Mouse (Mus musculus) kidney, postnatal 0 days (tissue): ENCODE results near the gene Cacna1c. TPM values are rescaled to one million over a fixed set of nuclear protein-coding genes. Genes with fewer than 3 reads are reported as not detected.

Experiments used
- ATAC-seq: fragments of 200-750 bp; cut with Nextera tagmentation; replicated peaks from 2 replicates; pipeline ENCODE4 v1.8.0; 2017; ENCODE audit warnings: low read depth, moderate number of reproducible peaks, moderate TSS enrichment, moderate library complexity; ENCODE audit not compliant: low FRiP score
- DNase-seq: peaks from one replicate; pipeline ENCODE4 v3.0.0-alpha.2; 2016; ENCODE audit warnings: low spot score
- H3K27ac ChIP-seq: fragments of 300-500 bp; sonication (generic); 2 replicates; pipeline ENCODE4 v1.5.1; 2014; ENCODE audit warnings: mild to moderate bottlenecking
- H3K27me3 ChIP-seq: fragments of 300-500 bp; sonication (generic); 2 replicates; pipeline ENCODE4 v1.6.1; 2014; ENCODE audit warnings: low read length, mixed read lengths; ENCODE audit not compliant: insufficient read depth
- H3K36me3 ChIP-seq: fragments of 300-500 bp; sonication (generic); 2 replicates; pipeline ENCODE4 v1.6.1; 2014; ENCODE audit warnings: low read length, mixed read lengths; ENCODE audit not compliant: insufficient read depth
- H3K4me1 ChIP-seq: fragments of 300-500 bp; sonication (generic); replicated peaks from 2 replicates; pipeline ENCODE4 v1.6.1; 2014; ENCODE audit warnings: antibody characterized with exemption, low read length, mixed read lengths; ENCODE audit not compliant: insufficient read depth
- H3K4me2 ChIP-seq: fragments of 300-500 bp; sonication (generic); 2 replicates; pipeline ENCODE4 v1.6.1; 2014; ENCODE audit warnings: mild to moderate bottlenecking, low read length, moderate library complexity, mixed read lengths
- H3K4me3 ChIP-seq: fragments of 300-500 bp; sonication (generic); replicated peaks from 2 replicates; pipeline ENCODE4 v1.5.1; 2014; ENCODE audit warnings: low read depth, low read length
- H3K9ac ChIP-seq: fragments of 300-500 bp; sonication (generic); 2 replicates; pipeline ENCODE4 v1.6.1; 2014; ENCODE audit warnings: low read depth, low read length
- H3K9me3 ChIP-seq: fragments of 300-500 bp; sonication (generic); replicated peaks from 2 replicates; pipeline ENCODE4 v1.6.1; 2016; ENCODE audit warnings: low read length, inconsistent platforms, mixed read lengths
- CTCF ChIP-seq: IDR thresholded peaks from 2 replicates; pipeline ENCODE4 v1.5.1; 2016; ENCODE audit warnings: antibody characterized with exemption, low read depth, mild to moderate bottlenecking, moderate library complexity
- WGBS: fragments of 180-500 bp; shearing (Covaris S2); extraction: QIAGEN DNeasy Blood & Tissue Kit; methylation state at CpG from one replicate; pipeline ENCODE4 v1.1.7; 2014; 5-methylcytosine and 5-hydroxymethylcytosine counted together
- polyA plus RNA-seq: library from polyadenylated mRNA; unstranded; fragments of >200 nt; fragmentation: Nextera tagmentation; extraction: Ambion mirVana; gene quantifications from 2 replicates; pipeline ENCODE4 v1.2.1, GENCODE M21; 2015

The Cacna1c gene
- polyA plus RNA-seq, 1 experiment from 2014 or later = 1.3 TPM

DNA sequence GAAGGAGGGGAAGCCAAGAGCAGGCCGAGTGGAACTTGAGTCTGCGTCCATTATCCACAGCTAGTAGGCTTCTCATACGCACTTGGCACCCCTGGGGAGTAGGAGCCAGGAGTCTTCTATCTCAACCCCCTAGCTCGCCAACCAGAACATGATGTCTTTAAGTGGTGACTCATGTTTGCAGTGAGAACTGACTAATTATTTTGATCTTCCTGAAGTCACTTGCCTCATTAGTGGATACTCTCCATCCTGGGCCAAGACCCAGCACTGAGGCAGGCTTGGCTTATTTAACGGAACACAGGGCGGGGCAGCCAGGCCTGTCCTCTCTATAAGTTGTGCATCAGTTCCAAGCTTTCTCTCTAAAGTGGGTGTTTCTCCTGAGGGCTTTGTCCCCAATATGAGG lies 177.3 kb downstream of the Cacna1c start:
- WGBS = 92% methylated on average over 6 of the region's 6 CpGs

DNA sequence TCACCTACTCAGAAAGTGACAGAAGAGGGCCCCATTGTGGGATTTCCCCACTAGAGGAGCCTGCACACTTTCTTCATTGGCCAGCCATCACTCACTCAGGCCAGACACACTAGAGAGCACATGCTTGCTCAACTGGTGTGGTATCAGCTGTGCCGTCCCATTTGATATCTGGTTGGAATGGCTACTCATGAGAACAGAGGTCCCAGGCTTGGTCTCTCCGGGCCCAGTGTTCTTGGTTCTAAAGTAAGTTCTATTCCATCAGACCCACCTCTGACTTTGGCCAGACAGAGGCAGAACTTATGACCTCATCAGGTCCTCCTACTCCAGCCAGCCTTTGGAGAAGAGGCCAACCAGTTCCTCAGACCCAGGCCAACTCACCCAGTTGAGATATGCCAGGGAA lies 178.0 kb downstream of the Cacna1c start:
- Histone ChIP-seq H3K4me3 (no peak overlapping the region), H3K4me1 (no peaks in the 10 kb centered on the region), H3K27ac (no peak overlapping the region), H3K27me3 (no peaks in the 10 kb centered on the region), H3K36me3 (no peaks in the 10 kb centered on the region), H3K9me3 (no peaks in the 10 kb centered on the region), H3K9ac (no peak overlapping the region), H3K4me2 (no peak overlapping the region)
- WGBS = 87% methylated on average over 2 of the region's 2 CpGs
- DNase-seq = no peak
- TF ChIP-seq CTCF = no peak
- ATAC-seq = no peak

More for the DNA sequence above, 177.3 kb downstream of the Cacna1c start:
- ATAC-seq (no peak), DNase-seq (no peak)
- H3K9ac ChIP-seq = no peak overlapping the region
- no peaks in the 10 kb centered on the region for H3K36me3 ChIP-seq
- no peak overlapping the region for H3K4me2 ChIP-seq
- no peak for TF ChIP-seq CTCF
- H3K4me3 ChIP-seq = no peak overlapping the region
- no peaks in the 10 kb centered on the region for H3K9me3 ChIP-seq
- H3K4me1 ChIP-seq = no peaks in the 10 kb centered on the region
- no peak overlapping the region for H3K27ac ChIP-seq
- no peaks in the 10 kb centered on the region for H3K27me3 ChIP-seq

DNA sequence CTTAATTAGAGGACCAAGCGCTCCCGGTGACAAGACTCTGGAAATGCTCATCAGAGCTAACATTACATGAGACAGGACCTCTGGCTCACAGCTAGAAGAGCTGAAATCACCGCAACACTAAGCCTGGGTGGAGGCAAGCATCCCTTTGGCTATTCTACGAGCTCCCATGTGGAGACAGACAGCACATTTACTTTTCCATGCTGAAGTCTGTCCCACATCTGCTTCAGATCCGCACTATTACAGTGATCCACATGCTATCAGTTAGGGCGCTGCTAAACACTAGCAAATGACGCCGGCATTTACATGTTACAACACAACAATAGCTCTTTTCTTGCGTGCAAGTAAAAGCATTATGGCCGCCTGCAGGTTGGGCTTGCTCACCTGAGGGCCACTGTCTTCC lies 178.7 kb downstream of the Cacna1c start:
- DNase-seq = no peak
- no peak for TF ChIP-seq CTCF
- no peak overlapping the region for H3K4me2 ChIP-seq
- H3K4me3 ChIP-seq = no peak overlapping the region
- no peak for ATAC-seq
- no peak overlapping the region for H3K27ac ChIP-seq
- 87% methylated on average over 10 of the region's 10 CpGs for WGBS
- no peaks in the 10 kb centered on the region for H3K36me3 ChIP-seq
- H3K4me1 ChIP-seq = no peaks in the 10 kb centered on the region
- no peak overlapping the region for H3K9ac ChIP-seq
- no peaks in the 10 kb centered on the region for H3K27me3 ChIP-seq
- H3K9me3 ChIP-seq = no peaks in the 10 kb centered on the region

DNA sequence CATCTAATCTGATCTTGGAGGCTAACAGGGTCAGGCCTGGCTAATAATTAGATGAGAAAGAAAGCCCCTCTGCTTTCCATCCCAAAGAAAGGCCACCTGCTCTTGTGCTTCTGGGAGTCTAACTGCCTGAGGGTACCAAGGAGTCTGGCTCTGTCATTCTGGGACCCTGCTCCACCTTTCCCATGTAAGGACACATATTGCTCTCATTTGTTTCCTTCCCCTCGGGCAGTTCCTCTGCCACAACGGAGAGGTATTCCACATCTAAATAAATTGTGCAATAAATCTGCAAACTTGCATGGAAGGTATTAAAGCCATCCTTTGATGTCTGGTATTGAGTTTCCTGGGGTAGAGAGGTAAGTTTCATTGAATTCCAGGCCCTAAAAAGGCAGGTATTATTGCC lies 180.9 kb downstream of the Cacna1c start:
- DNase-seq (no peak), ATAC-seq (no peak)
- no peak overlapping the region for H3K4me2 ChIP-seq
- no peak overlapping the region for H3K4me3 ChIP-seq
- WGBS = 2% methylated on average over 2 of the region's 2 CpGs
- no peaks in the 10 kb centered on the region for H3K4me1 ChIP-seq
- TF ChIP-seq CTCF = no peak
- no peak overlapping the region for H3K9ac ChIP-seq
- H3K36me3 ChIP-seq = no peaks in the 10 kb centered on the region
- no peaks in the 10 kb centered on the region for H3K27me3 ChIP-seq
- H3K27ac ChIP-seq = no peak overlapping the region
- no peaks in the 10 kb centered on the region for H3K9me3 ChIP-seq

DNA sequence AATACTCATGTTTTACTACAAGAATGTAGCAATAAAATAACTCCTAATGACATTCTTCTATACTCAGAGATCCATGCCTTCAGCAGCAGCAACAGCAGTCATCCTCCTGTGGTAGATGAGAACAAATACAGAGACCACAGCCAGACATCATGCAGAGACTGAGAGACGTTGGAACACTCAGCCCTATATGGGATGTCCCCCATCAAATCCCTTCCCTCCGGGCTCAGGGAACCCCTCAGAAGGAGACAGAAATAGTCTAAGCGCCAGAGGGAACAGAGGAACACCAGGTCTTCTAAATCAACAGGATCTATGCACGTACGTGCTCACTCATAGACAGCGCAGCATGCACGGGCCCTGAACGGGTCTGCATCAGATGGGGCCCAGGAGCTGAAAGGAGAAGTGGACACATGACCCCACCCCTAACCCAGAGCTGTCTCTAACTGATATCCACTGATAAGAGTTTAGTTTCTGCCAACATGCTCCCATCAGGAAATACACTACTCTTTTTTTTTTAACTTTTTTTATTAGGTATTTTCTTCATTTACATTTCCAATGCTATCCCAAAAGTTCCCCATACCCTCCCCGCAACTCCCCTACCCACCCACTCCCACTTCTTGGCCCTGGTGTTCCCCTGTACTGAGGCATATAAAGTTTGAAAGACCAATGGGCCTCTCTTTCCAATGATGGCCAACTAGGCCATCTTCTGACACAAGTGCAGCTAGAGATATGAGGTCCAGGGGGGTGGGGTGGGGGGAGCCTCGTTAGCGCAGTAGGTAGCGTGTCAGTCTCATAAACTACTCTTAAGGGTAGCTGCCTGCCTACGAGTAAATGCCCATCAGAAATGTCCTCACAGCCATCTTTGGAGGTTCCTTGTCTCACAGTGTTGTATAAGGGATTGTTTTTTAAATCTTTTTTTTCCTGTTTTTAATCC lies 182.8 kb downstream of the Cacna1c start:
- H3K27ac ChIP-seq = no peak overlapping the region
- H3K9me3 ChIP-seq = no peaks in the 10 kb centered on the region
- H3K9ac ChIP-seq = no peak overlapping the region
- no peak for ATAC-seq
- DNase-seq = no peak
- TF ChIP-seq CTCF = no peak
- H3K27me3 ChIP-seq = no peaks in the 10 kb centered on the region
- H3K4me3 ChIP-seq = no peak overlapping the region
- WGBS = 86% methylated on average over 13 of the region's 13 CpGs
- no peaks in the 10 kb centered on the region for H3K36me3 ChIP-seq
- no peak overlapping the region for H3K4me2 ChIP-seq
- H3K4me1 ChIP-seq = no peaks in the 10 kb centered on the region

DNA sequence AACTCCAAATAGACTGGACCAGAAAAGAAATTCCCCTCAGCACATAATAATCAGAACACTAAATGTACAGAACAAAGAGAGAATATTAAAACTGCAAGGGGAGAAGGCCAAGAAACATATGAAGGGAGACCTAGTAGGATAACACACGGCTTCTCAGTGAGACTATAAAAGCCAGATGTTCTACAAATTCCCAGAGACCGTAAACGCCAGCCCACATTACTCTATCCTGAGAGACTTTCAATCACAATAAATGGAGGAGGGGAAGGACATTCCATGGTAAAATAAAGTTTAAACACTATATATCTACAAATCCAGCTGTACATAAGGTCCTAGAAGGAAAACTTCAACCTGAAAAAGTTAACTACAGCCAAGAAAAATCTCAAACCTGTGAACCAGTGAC lies 185.3 kb downstream of the Cacna1c start:
- Histone ChIP-seq H3K27me3 (no peaks in the 10 kb centered on the region), H3K27ac (no peak overlapping the region), H3K4me3 (no peak overlapping the region), H3K9me3 (no peaks in the 10 kb centered on the region), H3K4me2 (no peak overlapping the region), H3K36me3 (no peaks in the 10 kb centered on the region), H3K9ac (no peak overlapping the region), H3K4me1 (no peaks in the 10 kb centered on the region)
- peak; percentile 39 for DNase-seq
- TF ChIP-seq CTCF = no peak
- WGBS = 60% methylated on average over 3 of the region's 3 CpGs
- ATAC-seq = no peak
